Mouse (Mus musculus) embryo, embryonic 10 days (tissue): Measurements from ENCODE around the gene Timm23.
"Not testable (repeated sequence)": the region's sequence is repeated elsewhere in the genome, so short reads cannot be mapped to it uniquely, and the experiment has no call there.

ENCODE experiments used
- DNase-seq: peaks from one replicate; pipeline ENCODE4 v3.0.0-alpha.2; 2015; ENCODE audit warnings: low spot score

The Timm23 gene

GRCm38 (mm10) chr14:32165278-32166061 is 36.2 kb downstream of the Timm23 start:
- peak; percentile 87 for DNase-seq

DNA sequence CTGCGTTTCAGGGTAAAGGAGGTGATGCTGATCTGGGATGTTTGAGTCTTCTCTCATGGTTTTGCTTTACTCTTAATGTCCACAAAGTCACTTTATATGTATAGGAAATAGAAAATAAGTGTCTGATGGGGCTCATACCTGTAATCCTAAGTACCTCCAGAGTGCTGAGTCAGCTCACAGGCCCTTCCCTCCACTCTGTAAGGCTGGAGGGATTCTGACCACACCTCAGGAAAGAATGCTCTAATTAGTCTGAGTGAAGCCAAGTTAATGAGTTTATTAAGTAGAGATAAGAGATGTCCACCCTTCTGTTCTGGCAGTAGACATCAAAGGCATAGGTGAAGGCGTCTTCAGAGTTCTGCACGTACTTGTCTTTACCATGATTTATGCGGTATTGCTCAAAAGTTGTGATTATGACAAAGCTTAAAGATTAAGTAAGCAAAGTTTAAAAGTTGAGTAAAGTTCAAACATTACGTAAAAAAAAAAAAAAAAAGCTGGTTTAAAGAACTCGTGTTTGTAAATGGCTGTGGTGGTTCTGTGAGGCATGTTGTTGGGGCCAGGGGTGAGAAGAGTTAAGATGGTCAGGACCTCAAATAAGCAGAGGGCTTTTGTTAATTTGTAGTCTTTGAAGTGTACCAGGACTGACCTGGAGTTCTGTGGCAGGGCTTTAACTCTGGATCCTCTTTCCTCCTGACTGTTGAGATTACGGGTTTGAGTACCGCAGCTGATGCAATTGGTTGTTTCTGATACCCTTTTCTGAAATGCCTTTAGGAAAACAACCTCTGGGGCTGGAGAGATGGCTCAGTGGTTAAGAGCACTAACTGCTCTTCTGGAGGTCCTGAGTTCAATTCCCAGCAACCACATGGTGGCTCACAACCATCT is 37.3 kb downstream of the Timm23 start:
- no peak for DNase-seq

- no peak for DNase-seq
Measured at GRCm38 (mm10) chr14:32163203-32163888, 38.4 kb downstream of the Timm23 start.

DNA sequence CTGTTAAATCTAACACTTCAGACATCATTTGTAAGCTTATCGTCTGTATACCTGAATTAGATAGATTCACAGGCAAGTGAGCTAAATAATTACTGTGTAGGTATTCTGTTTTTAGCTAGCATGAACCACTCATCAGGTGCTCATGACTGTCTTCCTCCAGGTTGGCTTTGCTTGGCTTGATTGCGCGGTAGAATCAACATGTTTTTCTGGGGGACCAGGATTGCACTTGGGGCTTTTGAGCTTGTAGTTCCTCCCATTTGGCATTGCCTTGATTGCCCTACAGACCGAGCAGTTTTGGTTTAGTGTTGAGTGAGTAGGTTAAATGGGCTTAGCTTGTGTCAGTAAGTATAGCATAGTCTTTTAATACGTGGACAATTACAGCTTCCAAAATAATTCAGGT is 39.5 kb downstream of the Timm23 start:
- DNase-seq, result no peak

GRCm38 (mm10) chr14:32161090-32161885 is 40.4 kb downstream of the Timm23 start:
- DNase-seq, result no peak

DNA sequence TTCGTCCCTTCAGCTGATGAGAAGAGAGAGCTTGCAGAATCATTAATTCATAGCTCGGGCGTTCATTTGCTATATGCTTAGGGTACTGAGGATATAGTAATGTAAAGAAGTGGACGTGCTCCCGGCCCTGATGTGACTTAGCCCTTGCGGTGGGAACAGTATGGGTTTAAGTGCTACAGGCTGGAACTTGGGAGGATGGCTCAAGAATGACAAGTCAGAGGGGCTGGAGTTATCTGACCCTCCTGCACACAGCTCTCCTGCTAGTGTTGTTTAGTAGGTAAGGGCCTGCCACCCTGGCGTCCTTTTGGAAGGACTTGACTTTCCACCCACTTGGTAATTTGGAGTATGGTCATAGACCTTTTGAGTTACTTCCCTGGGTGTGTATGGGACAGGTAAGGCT is 41.1 kb downstream of the Timm23 start:
- peak; percentile 12 for DNase-seq

DNA sequence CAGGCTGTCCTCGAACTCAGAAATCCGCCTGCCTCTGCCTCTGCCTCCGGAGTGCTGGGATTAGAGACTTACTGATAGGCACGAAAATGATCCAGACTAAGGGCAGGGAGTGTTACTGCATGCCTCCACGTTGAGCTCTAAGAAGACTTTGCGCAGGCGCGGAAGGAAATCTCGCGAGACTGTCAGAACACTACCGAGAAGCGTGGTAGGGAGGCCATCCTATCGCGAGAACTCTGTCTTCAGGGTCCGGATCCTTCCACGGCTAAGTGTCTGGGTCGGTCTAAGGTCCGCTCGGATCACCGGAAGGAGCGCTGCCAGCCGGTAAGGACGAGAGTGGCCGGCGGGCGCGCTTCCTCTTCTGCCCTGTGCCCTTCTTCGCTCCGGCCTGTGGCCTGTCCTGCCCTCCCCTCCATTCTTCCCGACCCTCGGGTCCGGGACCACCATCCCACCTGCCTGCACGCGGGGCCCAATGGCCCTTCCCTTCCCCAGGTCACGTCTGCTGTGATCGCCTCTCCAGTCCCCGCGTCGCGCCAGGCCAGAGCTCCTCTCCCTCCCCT is 41.9 kb downstream of the Timm23 start, which contains the start of gene Ncoa4:
Ncoa4 (plus strand) TSS at position 176 of the 557 bp plus-strand sequence.
- peak; percentile 100 for DNase-seq

DNA sequence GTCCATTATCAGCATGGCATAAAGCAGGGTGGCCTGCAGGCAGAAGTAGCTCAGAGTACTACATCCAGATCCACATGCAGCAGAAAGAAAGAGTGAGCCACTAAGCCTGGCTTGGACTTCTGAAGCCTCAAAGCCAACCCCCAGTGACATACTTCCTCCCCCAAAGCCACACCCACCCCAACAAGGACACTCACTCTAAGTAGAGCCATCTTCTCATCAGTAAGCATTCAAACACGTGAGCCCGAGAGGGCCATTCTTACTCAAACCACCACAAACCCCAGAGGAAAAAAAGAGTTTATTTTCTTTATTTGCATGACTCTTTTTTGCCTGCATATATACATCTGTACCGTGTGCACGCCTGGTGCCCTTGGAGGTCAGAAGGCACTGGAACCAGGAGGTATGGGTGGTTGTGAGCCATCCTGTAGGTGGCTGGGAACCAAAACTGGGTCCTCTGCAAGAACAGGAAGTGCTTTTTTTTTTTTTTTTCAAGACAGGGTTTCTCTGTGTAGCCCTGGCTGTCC is 42.5 kb downstream of the Timm23 start:
- no peak for DNase-seq

DNA sequence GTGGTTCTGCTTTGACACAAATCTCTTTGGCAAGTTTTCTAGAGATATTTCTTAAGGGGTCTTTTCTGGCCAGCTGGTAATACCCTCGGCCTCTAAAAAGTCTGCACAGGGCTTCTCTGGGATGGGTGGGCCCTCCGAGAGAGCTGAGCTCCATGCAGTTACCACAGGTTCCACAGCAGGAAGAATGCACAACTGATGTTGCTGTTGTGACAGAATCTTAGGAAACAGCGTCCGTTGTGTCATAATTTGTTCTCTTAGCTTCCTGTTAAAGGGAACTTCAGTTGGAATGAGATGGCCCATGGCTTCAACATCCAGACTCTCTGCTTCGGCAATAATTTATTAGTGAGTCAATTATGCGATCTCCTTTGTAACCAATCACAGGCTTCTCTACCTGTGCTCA is 46.9 kb downstream of the Timm23 start:
- no peak for DNase-seq

GRCm38 (mm10) chr14:32153156-32153555 is 48.5 kb downstream of the Timm23 start:
- no peak for DNase-seq

- DNase-seq, result no peak
Measured at GRCm38 (mm10) chr14:32152243-32152965, 49.3 kb downstream of the Timm23 start.

GRCm38 (mm10) chr14:32150872-32151271 is 50.8 kb downstream of the Timm23 start:
- DNase-seq, result no peak

DNA sequence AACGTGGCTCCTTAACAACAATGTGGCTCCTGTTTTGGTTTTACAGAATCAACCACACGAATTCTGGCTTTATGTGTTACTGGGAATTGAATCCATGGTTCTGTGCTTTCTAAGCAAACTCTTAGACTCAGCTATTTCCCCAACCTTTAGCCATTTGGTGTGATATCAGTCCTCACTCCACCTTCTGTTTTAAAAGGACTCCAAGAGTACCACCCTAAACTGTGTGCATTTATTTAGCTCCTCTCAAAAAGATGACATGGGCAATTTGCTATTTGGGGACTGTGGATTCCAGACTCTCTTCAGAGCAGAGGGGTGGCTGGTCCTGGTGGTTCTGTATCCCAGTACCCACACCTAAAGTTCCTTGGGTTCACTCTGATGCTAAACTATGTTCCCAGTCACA is 55.1 kb downstream of the Timm23 start:
- no peak for DNase-seq

DNA sequence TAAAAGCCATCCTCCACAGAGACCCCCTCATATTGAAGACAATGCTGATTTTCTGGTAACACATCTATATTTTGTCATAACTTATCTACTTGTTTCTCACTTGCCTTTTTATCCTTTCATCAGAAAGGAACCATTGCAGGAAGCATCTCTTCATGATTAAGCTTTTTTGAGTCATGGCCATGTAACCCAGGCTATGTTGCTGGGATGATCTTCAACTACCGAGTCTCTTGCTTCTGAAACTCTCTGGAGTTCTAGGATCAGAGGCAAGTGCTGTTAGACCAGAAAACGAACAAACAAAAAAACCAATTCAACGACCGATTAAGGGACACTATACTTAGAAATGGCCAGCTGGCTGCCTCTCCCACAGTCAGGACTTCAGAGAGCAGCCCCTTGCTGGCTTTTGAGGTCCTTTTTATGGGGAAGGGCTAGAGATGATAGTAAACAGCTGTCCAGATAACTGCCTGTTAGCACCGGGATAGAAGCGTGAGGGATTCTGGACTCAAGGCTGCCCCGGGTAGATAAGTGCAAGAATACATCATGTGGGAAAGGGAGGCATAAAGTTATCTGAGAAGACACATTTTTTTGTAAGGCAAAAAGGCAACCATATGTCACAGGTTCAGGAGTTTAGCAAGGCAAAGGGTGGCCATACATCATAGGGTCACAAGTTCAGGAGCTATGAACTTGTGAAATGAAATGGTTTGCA is 55.7 kb downstream of the Timm23 start:
- DNase-seq, result peak; percentile 27

DNA sequence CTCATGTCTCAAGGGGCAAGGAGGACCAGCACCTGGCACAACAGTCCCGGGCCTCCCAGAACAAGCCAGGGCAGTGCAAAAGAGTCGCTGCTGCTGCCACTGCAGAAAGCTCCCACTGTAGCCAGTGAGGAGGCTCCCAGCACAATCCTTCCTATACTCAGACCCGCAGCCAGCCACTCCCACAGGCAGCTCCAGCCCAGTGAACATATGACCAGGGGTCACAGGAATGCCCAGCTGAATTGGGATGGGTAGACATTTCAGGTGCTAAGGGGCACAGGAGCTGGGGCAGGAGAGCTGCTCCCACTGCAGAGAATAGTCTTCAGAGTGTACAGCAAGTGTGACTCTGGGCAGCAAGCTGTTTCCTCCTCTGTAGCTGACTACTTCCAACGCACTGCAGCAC is 56.3 kb downstream of the Timm23 start:
- no peak for DNase-seq

DNA sequence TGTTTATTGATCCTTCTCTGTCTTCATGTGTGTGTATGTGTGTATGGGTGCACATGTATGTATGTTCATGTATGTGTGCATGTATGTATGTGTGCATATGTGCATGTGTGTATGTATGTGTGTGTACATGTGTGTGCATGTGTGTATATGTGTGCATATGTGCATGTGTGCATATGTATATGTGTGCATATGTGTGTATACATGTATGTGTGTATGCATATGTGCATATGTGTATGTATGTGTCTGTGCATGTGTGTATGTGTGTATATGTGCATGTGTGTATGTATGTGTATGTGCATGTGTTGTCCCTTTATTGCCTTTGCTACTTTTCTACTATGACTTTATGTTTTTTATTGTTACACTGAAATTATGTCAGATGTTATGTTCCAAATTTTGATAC is 57.0 kb downstream of the Timm23 start:
- no peak for DNase-seq

DNA sequence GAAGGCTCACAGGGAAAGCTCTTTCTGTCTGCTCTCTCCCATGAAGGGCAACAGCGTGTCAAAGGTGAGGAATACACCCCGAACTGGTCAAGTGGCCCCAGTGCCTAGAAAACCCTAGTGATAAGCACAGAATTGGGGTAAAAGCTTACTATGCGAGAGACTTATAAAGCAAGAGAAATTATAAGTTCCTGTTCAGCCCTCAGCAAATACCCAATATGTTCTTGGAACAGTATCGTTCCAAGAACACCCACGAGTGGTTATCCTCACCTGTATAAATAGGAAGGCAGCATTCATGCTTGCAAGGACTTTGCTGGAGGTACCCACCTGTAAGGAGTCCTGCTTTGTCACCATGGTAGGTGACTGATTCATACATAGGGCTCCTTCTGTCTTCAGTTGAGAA is 60.0 kb downstream of the Timm23 start, which contains the start of gene Msmb:
Msmb (plus strand) TSS at position 301 of the 400 bp plus-strand sequence.
- DNase-seq, result no peak

- DNase-seq, result no peak
Measured at GRCm38 (mm10) chr14:32140359-32140965, 61.2 kb downstream of the Timm23 start.

GRCm38 (mm10) chr14:32136467-32136866 is 65.2 kb downstream of the Timm23 start:
- not testable (repeated sequence) for DNase-seq
